Mouse (Mus musculus) olfactory bulb, adult 2 months (tissue): ENCODE results near the gene Ndn.

Experiments used
- CTCF ChIP-seq: fragments of 200-500 bp; IDR thresholded peaks from 2 replicates; pipeline ENCODE4 v1.5.1; 2012; ENCODE audit warnings: low read depth, mild to moderate bottlenecking, low read length, moderate library complexity; ENCODE audit not compliant: insufficient read depth
- POLR2A ChIP-seq: fragments of 200-500 bp; IDR thresholded peaks from 2 replicates; pipeline ENCODE4 v1.6.1; 2012; ENCODE audit warnings: mild to moderate bottlenecking, low read depth, low read length, moderate library complexity; ENCODE audit not compliant: insufficient read depth

DNA sequence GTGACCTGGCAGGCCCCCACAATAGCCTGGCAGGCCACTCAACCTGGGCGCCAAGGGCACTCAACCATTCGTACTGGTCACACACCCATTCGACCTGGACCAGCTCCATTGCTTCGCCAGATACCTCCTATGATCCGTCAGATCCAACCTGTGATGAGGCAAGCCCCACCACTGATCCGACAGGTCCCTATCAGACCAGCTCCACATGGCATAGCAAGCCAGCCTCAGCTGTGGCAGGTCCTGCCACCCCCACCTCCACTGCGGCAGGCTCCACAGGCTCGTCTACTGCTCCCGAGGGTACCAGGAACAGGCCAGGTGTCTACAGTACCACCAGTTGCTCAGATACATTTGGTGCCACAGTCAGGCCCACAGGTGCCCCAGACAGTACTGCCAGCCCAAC is 32.2 kb downstream of the Ndn start:
- no peak for TF ChIP-seq POLR2A
- no peak for TF ChIP-seq CTCF
